Mouse (Mus musculus) limb, embryonic 13.5 days (tissue): ENCODE measurements around the gene Rnf123. TPM values are rescaled to one million over a fixed set of nuclear protein-coding genes. Genes with fewer than 3 reads are reported as not detected.

Experiments
- ATAC-seq: fragments of 200-750 bp; cut with Nextera tagmentation; 2 replicates; pipeline ENCODE4 v1.8.0; 2017; ENCODE audit warnings: low read depth, moderate number of reproducible peaks, moderate TSS enrichment; ENCODE audit not compliant: low FRiP score
- H3K27ac ChIP-seq: fragments of 300-500 bp; sonication (generic); 2 replicates; pipeline ENCODE4 v1.5.1; 2015; ENCODE audit warnings: inconsistent platforms, mild to moderate bottlenecking, moderate library complexity
- H3K27me3 ChIP-seq: fragments of 300-500 bp; sonication (generic); 2 replicates; pipeline ENCODE4 v1.6.1; 2015; ENCODE audit warnings: mild to moderate bottlenecking, inconsistent platforms
- H3K36me3 ChIP-seq: fragments of 300-500 bp; sonication (generic); 2 replicates; pipeline ENCODE4 v1.6.1; 2015; ENCODE audit warnings: inconsistent platforms, mild to moderate bottlenecking, moderate library complexity
- H3K4me1 ChIP-seq: fragments of 300-500 bp; sonication (generic); 2 replicates; pipeline ENCODE4 v1.6.1; 2015; ENCODE audit warnings: inconsistent platforms
- H3K4me2 ChIP-seq: fragments of 300-500 bp; sonication (generic); replicated peaks from 2 replicates; pipeline ENCODE4 v1.6.1; 2015; ENCODE audit warnings: inconsistent platforms, mild to moderate bottlenecking, moderate library complexity
- H3K4me3 ChIP-seq: fragments of 300-500 bp; sonication (generic); 2 replicates; pipeline ENCODE4 v1.5.1; 2015; ENCODE audit warnings: moderate library complexity, mild to moderate bottlenecking, inconsistent platforms
- H3K9ac ChIP-seq: fragments of 300-500 bp; sonication (generic); 2 replicates; pipeline ENCODE4 v1.6.1; 2015; ENCODE audit warnings: mild to moderate bottlenecking, inconsistent platforms
- H3K9me3 ChIP-seq: fragments of 300-500 bp; sonication (generic); 2 replicates; pipeline ENCODE4 v1.6.1; 2016; ENCODE audit warnings: inconsistent platforms
- whole genome bisulfite sequencing: fragments of 180-500 bp; shearing (Covaris S2); methylation state at CpG from one replicate; pipeline ENCODE4 v1.1.7; 2015; 5-methylcytosine and 5-hydroxymethylcytosine counted together
- polyA plus RNA-seq: library from polyadenylated mRNA; unstranded; fragments of >200 nt; fragmentation: Nextera tagmentation; extraction: Ambion mirVana; gene quantifications from 2 replicates; pipeline ENCODE4 v1.2.1, GENCODE M21; 2015

The Rnf123 gene
- polyA plus RNA-seq, 1 experiment from 2014 or later = 35.2 TPM

- Histone ChIP-seq H3K9me3 (no peaks in the 10 kb centered on the region), H3K4me3 (no peak overlapping the region), H3K4me1 (no peaks in the 10 kb centered on the region), H3K36me3 (peaks cover 42% of the 10 kb centered on the region), H3K4me2 (no peak overlapping the region), H3K27me3 (no peaks in the 10 kb centered on the region), H3K27ac (no peak overlapping the region), H3K9ac (0 out of 2 replicates have a peak overlapping the region, but pooled peaks have one; percentile 1)
- no peak for ATAC-seq
- WGBS = 56% methylated on average over 9 of the region's 9 CpGs
Observed at GRCm38 (mm10) chr9:108072481-108072924, 10.6 kb downstream of the Rnf123 start.

- H3K4me3 ChIP-seq = no peak overlapping the region
- WGBS = 85% methylated on average over 4 of the region's 4 CpGs
- no peak overlapping the region for H3K9ac ChIP-seq
- H3K36me3 ChIP-seq = peaks cover 43% of the 10 kb centered on the region
- no peak for ATAC-seq
- no peaks in the 10 kb centered on the region for H3K9me3 ChIP-seq
- no peaks in the 10 kb centered on the region for H3K27me3 ChIP-seq
- H3K27ac ChIP-seq = no peak overlapping the region
- H3K4me1 ChIP-seq = no peaks in the 10 kb centered on the region
- H3K4me2 ChIP-seq = no peak overlapping the region
Observed at GRCm38 (mm10) chr9:108071801-108072200, 11.3 kb downstream of the Rnf123 start.

- H3K4me1 ChIP-seq = no peaks in the 10 kb centered on the region
- no peak overlapping the region for H3K4me2 ChIP-seq
- peaks cover 49% of the 10 kb centered on the region for H3K36me3 ChIP-seq
- WGBS = 86% methylated on average over 7 of the region's 7 CpGs
- ATAC-seq = no peak
- no peaks in the 10 kb centered on the region for H3K27me3 ChIP-seq
- H3K9me3 ChIP-seq = no peaks in the 10 kb centered on the region
- H3K27ac ChIP-seq = no peak overlapping the region
- H3K9ac ChIP-seq = no peak overlapping the region
- H3K4me3 ChIP-seq = no peak overlapping the region
Observed at GRCm38 (mm10) chr9:108069529-108069928, 13.6 kb downstream of the Rnf123 start.

- H3K4me1 ChIP-seq = no peaks in the 10 kb centered on the region
- no peak for ATAC-seq
- H3K4me3 ChIP-seq = no peak overlapping the region
- no peak overlapping the region for H3K27ac ChIP-seq
- H3K9me3 ChIP-seq = no peaks in the 10 kb centered on the region
- 90% methylated on average over 9 of the region's 9 CpGs for WGBS
- no peaks in the 10 kb centered on the region for H3K27me3 ChIP-seq
- no peak overlapping the region for H3K9ac ChIP-seq
- peaks cover 54% of the 10 kb centered on the region for H3K36me3 ChIP-seq
- H3K4me2 ChIP-seq = no peak overlapping the region
Observed at GRCm38 (mm10) chr9:108069007-108069406, 14.1 kb downstream of the Rnf123 start.

- H3K4me3 ChIP-seq = no peak overlapping the region
- no peaks in the 10 kb centered on the region for H3K27me3 ChIP-seq
- ATAC-seq = peak; percentile 32; the same call in 1 of the 2 replicates
- peaks cover 65% of the 10 kb centered on the region for H3K36me3 ChIP-seq
- H3K9ac ChIP-seq = no peak overlapping the region
- 16% methylated on average over 8 of the region's 8 CpGs for WGBS
- no peak overlapping the region for H3K4me2 ChIP-seq
- no peaks in the 10 kb centered on the region for H3K9me3 ChIP-seq
- no peak overlapping the region for H3K27ac ChIP-seq
- H3K4me1 ChIP-seq = no peaks in the 10 kb centered on the region
Observed at GRCm38 (mm10) chr9:108067900-108068299, 15.2 kb downstream of the Rnf123 start.

GRCm38 (mm10) chr9:108067199-108067598 lies 15.9 kb downstream of the Rnf123 start:
- Histone ChIP-seq H3K4me3 (no peak overlapping the region), H3K4me1 (no peaks in the 10 kb centered on the region), H3K4me2 (no peak overlapping the region), H3K9ac (no peak overlapping the region), H3K27ac (no peak overlapping the region), H3K36me3 (peaks cover 70% of the 10 kb centered on the region), H3K9me3 (no peaks in the 10 kb centered on the region), H3K27me3 (no peaks in the 10 kb centered on the region)
- 81% methylated on average over 7 of the region's 7 CpGs for WGBS
- no peak for ATAC-seq

GRCm38 (mm10) chr9:108065491-108066011 lies 17.6 kb downstream of the Rnf123 start:
- Histone ChIP-seq H3K27ac (no peak overlapping the region), H3K4me1 (no peaks in the 10 kb centered on the region), H3K36me3 (peaks cover 72% of the 10 kb centered on the region), H3K4me2 (no peak overlapping the region), H3K9me3 (no peaks in the 10 kb centered on the region), H3K4me3 (no peak overlapping the region), H3K9ac (no peak overlapping the region), H3K27me3 (no peaks in the 10 kb centered on the region)
- 48% methylated on average over 5 of the region's 5 CpGs for WGBS
- ATAC-seq = no peak

GRCm38 (mm10) chr9:108063361-108063760 lies 19.8 kb downstream of the Rnf123 start:
- WGBS = 87% methylated on average over 12 of the region's 12 CpGs
- H3K27me3 ChIP-seq = no peaks in the 10 kb centered on the region
- H3K4me3 ChIP-seq = no peak overlapping the region
- H3K9ac ChIP-seq = no peak overlapping the region
- no peak overlapping the region for H3K27ac ChIP-seq
- ATAC-seq = no peak
- no peaks in the 10 kb centered on the region for H3K4me1 ChIP-seq
- no peak overlapping the region for H3K4me2 ChIP-seq
- peaks cover 71% of the 10 kb centered on the region for H3K36me3 ChIP-seq
- H3K9me3 ChIP-seq = no peaks in the 10 kb centered on the region

- 74% methylated on average over 3 of the region's 3 CpGs for WGBS
- ATAC-seq = no peak
- peaks cover 76% of the 10 kb centered on the region for H3K36me3 ChIP-seq
- no peak overlapping the region for H3K4me3 ChIP-seq
- no peaks in the 10 kb centered on the region for H3K27me3 ChIP-seq
- H3K9me3 ChIP-seq = no peaks in the 10 kb centered on the region
- no peaks in the 10 kb centered on the region for H3K4me1 ChIP-seq
- no peak overlapping the region for H3K27ac ChIP-seq
- no peak overlapping the region for H3K4me2 ChIP-seq
- H3K9ac ChIP-seq = no peak overlapping the region; the same call in 1 of the 2 replicates
Observed at GRCm38 (mm10) chr9:108062142-108062541, 21.0 kb downstream of the Rnf123 start.

GRCm38 (mm10) chr9:108058291-108058690 lies 24.9 kb downstream of the Rnf123 start:
- H3K27ac ChIP-seq = no peak overlapping the region
- no peaks in the 10 kb centered on the region for H3K27me3 ChIP-seq
- ATAC-seq = no peak
- H3K4me3 ChIP-seq = no peak overlapping the region
- H3K36me3 ChIP-seq = peaks cover 95% of the 10 kb centered on the region
- H3K9me3 ChIP-seq = no peaks in the 10 kb centered on the region
- peaks cover 4% of the 10 kb centered on the region for H3K4me1 ChIP-seq
- no peak overlapping the region for H3K9ac ChIP-seq
- no peak overlapping the region for H3K4me2 ChIP-seq
- WGBS = 93% methylated on average over 9 of the region's 9 CpGs

GRCm38 (mm10) chr9:108057262-108057562 lies 25.9 kb downstream of the Rnf123 start:
- no peak overlapping the region for H3K4me3 ChIP-seq
- H3K27me3 ChIP-seq = no peaks in the 10 kb centered on the region
- H3K4me1 ChIP-seq = peaks cover 14% of the 10 kb centered on the region
- 88% methylated on average over 5 of the region's 5 CpGs for WGBS
- H3K4me2 ChIP-seq = no peak overlapping the region
- H3K9ac ChIP-seq = no peak overlapping the region
- no peak overlapping the region for H3K27ac ChIP-seq
- no peaks in the 10 kb centered on the region for H3K9me3 ChIP-seq
- peaks cover 88% of the 10 kb centered on the region for H3K36me3 ChIP-seq
- ATAC-seq = no peak

- H3K27ac ChIP-seq = no peak overlapping the region
- H3K4me3 ChIP-seq = no peak overlapping the region
- no peaks in the 10 kb centered on the region for H3K27me3 ChIP-seq
- H3K4me2 ChIP-seq = no peak overlapping the region
- peaks cover 15% of the 10 kb centered on the region for H3K4me1 ChIP-seq
- 78% methylated on average over 28 of the region's 28 CpGs for WGBS
- no peak for ATAC-seq
- H3K9ac ChIP-seq = no peak overlapping the region
- no peaks in the 10 kb centered on the region for H3K9me3 ChIP-seq
- peaks cover 88% of the 10 kb centered on the region for H3K36me3 ChIP-seq
Observed at GRCm38 (mm10) chr9:108056361-108057261, 26.5 kb downstream of the Rnf123 start.
